Mouse (Mus musculus): ENCODE data around the gene Fdxr.

- TF ChIP-seq POLR2A (IDR thresholded peaks at IDR 0.05; ENCODE audit: borderline replicate concordance, insufficient read depth, low read length) (no peak), CTCF (IDR thresholded peaks at IDR 0.05; ENCODE audit: borderline replicate concordance, insufficient read depth, low read depth, low read length) (no peak)
Observed at GRCm38 (mm10) chr11:115278176-115278575, 1.3 kb upstream of the Fdxr start.
